Mouse (Mus musculus) adrenal gland, postnatal 36 days (tissue): ENCODE results near the gene Gm28308. TPM values are rescaled to one million over a fixed set of nuclear protein-coding genes. Genes with fewer than 3 reads are reported as not detected.

Experiments
- DNase-seq, 2 experiments: peaks; one replicate each; pipeline ENCODE4 v3.0.0; 2021; ENCODE audit warnings: mixed read lengths in 1 of 2
- microRNA-seq: library from miRNA; unstranded; fragments of <30 nt; microRNA quantifications from one replicate; pipeline ENCODE4 v1.2.0, GENCODE M21; 2021
- total RNA-seq, 2 experiments: library from RNA; stranded (reverse); gene quantifications; 2 replicates each; pipeline ENCODE4 v1.2.3; 2021

Gene Gm28308
- total RNA-seq, 2 experiments from 2014 or later, result 1.5 to 2.8 TPM

- no peak for DNase-seq
Measured at GRCm38 (mm10) chr6:52155471-52155870, 57.7 kb downstream of the Gm28308 start.

GRCm38 (mm10) chr6:52154044-52154443 is 59.1 kb downstream of the Gm28308 start:
- no peak for DNase-seq

- DNase-seq, result no peak
Measured at GRCm38 (mm10) chr6:52153270-52153669, 59.9 kb downstream of the Gm28308 start.

- DNase-seq, result no peak
Measured at GRCm38 (mm10) chr6:52152226-52153193, 60.6 kb downstream of the Gm28308 start.

- no peak for DNase-seq
Measured at GRCm38 (mm10) chr6:52151571-52151970, 61.6 kb downstream of the Gm28308 start.

- no peak for DNase-seq
Measured at GRCm38 (mm10) chr6:52150401-52150966, 62.7 kb downstream of the Gm28308 start.

- no peak for DNase-seq
Measured at GRCm38 (mm10) chr6:52139115-52139514, 74.0 kb downstream of the Gm28308 start.

GRCm38 (mm10) chr6:52138576-52138975 is 74.6 kb downstream of the Gm28308 start:
- DNase-seq, result no peak

GRCm38 (mm10) chr6:52137841-52138535 is 75.2 kb downstream of the Gm28308 start:
- no peak for DNase-seq

- DNase-seq, result no peak
Measured at GRCm38 (mm10) chr6:52123673-52124072, 89.5 kb downstream of the Gm28308 start.

- DNase-seq, result no peak
Measured at GRCm38 (mm10) chr6:52121173-52121572, 92.0 kb downstream of the Gm28308 start.

- DNase-seq, result no peak
Measured at GRCm38 (mm10) chr6:52118903-52119635, 94.1 kb downstream of the Gm28308 start.

GRCm38 (mm10) chr6:52115899-52116298 is 97.2 kb downstream of the Gm28308 start:
- DNase-seq, result no peak

Small RNA genes lying within 50 kb of the gene (microRNA-seq; reads per million reads assigned to microRNA genes)
- 227 reads per million, percentile 61 among the genes with 10 or more reads in this experiment for gene Mir196b

Other genes starting within 250 kb of the Gm28308 start
- 10 to 100 TPM; 46.8 to 50.6 TPM for gene Skap2, start 200.8 kb downstream of the Gm28308 start, total RNA-seq
- under 1 TPM; 0.23 to 0.70 TPM for gene Hoxa1, start 55.0 kb downstream of the Gm28308 start, total RNA-seq
- gene Hoxa2, start 48.5 kb downstream of the Gm28308 start, total RNA-seq, result 1 to 10 TPM; 1.7 to 1.9 TPM
- under 1 TPM; 0.10 to 0.40 TPM for gene 5730596B20Rik, start 35.8 kb downstream of the Gm28308 start, total RNA-seq
- 1 to 10 TPM; 2.6 to 3.1 TPM for gene Hoxa4, start 21.6 kb downstream of the Gm28308 start, total RNA-seq
- 10 to 100 TPM; 14.7 to 27.8 TPM for gene Hoxa5, start 8.8 kb downstream of the Gm28308 start, total RNA-seq
- gene Hoxa6, start 4.6 kb downstream of the Gm28308 start, total RNA-seq, result 1 to 10 TPM; 2.5 to 4.6 TPM
- 1 to 10 TPM; 3.7 TPM for gene Hoxa3, start within 50 bp of the Gm28308 start, total RNA-seq
- gene Hoxa7, start 8.5 kb upstream of the Gm28308 start, total RNA-seq, result 10 to 100 TPM; 19.1 to 20.1 TPM
- gene Hoxa9, start 17.8 kb upstream of the Gm28308 start, total RNA-seq, result 1 to 10 TPM in 1 of 2 experiments, under 1 TPM in 1; 0.56 to 1.3 TPM
- under 1 TPM; 0.20 to 0.30 TPM for gene Hoxa10, start 27.5 kb upstream of the Gm28308 start, total RNA-seq
- not detected for gene Hoxa11, start 32.5 kb upstream of the Gm28308 start, total RNA-seq
- gene Hoxa13, start 47.5 kb upstream of the Gm28308 start, total RNA-seq, result not detected
- not detected for gene Evx1, start 100.2 kb upstream of the Gm28308 start, total RNA-seq